Mouse (Mus musculus) yolk sac, embryonic 10.5 days (tissue): ENCODE measurements around the gene Dusp1.
A peak's percentile ranks its signal among the peaks of the same experiment; 100 is the strongest.

Experiments
- DNase-seq: peaks from one replicate; pipeline ENCODE4 v3.0.0-alpha.2; 2017; ENCODE audit warnings: low spot score

Dusp1 gene

GRCm38 (mm10) chr17:26524316-26524715 lies 37.6 kb downstream of the Dusp1 start:
- no peak for DNase-seq

DNA sequence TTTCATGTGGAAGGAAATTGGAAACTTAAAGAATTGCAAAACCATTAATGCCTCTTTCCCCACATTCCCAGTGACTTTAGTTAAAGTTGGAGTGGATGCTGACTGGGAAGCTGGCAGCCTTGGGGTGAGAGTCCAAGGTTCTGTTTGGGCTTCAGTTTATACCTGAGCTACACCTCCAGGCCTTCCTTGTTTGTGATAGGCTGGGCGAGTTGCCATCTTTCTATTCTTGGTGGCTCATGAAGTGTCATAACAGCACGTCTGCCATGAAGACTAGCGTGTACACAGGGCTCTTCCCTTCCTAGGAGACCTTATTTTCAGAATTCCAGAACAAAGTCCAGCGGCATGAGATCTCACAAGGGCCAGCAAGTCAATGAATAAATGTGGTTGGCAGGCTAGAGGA lies 39.2 kb downstream of the Dusp1 start:
- DNase-seq: peak; percentile 32

GRCm38 (mm10) chr17:26518306-26518705 lies 43.6 kb downstream of the Dusp1 start:
- DNase-seq: no peak

DNA sequence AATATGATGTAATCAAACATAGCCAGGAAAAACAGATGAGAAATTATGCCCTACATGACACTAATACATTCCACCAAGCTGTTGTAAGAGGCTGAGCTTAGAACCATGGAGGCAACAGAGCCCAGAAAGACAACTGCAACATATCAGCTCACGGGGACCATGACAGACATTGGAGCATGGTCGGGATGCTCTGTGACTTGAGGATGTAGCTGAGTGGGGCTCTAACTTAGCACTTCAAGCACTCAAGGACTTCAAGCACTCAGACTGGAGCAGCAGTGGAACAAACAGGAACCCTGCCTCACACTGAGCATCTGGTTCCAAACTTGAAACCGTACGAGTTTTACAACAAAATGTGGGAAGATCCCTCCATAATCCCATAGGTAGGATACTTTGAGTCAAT lies 46.3 kb downstream of the Dusp1 start:
- DNase-seq: no peak

DNA sequence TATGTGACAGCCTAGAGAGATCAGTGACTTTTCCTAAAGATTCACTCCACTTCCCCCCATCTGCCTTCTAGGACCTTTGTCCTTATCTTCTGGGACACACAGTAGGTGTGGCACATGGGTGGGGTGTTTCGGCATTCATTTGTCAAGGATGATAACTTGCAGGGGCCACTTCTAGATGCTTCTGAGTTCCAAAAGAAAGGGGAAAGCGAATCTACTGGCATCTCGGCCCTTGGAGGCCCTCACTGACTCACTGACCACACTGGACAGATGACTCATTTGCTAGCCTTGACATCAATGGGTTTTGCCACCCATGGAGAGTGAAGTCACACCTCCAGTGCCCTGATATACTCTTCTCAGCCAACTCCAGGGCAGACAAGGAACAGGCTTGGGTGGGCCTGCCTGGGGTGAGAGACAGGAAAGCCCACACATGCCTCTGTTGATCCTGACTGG lies 47.3 kb downstream of the Dusp1 start:
- DNase-seq: peak; percentile 28

DNA sequence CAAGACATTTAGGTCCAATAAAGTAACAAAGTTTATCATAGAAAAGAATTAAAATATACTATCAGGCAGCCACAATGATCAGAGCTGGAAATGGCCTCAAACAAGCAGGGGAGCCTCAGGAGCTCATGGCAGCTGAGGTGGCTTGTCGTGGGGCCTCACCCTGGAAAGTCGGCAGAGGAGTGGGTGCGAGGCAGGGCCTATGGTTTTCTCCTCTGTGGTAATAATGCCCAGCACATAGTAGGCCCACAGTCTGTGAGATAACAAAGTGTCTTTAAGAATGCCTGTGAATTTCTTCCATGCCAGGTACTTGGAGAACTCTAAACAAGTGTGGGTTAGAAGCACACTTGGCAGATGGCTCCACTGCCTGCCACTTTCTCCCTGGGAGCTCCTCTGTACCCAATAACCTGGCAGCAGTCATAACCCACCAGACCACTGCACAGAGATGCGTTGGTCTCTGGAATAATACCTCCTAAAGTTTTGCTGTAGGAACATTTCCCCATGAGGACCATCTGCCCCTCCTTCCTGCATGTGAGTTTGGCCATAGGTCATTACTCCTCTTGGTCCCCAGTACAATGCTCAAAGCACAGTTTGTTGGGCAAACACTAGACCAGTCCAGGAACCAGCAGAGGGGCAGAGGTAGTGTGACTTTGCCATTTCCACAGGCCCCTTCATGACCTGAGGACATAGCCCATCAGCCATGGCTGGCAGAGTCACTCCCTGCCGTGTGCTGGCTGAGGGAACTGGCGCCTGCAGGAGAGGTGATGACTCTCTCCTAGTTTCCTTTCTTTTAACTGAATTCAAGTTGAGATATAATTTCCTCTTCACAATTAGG lies 48.3 kb downstream of the Dusp1 start:
- no peak for DNase-seq

GRCm38 (mm10) chr17:26512961-26513360 lies 49.0 kb downstream of the Dusp1 start:
- no peak for DNase-seq

- no peak for DNase-seq
Measured at GRCm38 (mm10) chr17:26511816-26512774, 49.8 kb downstream of the Dusp1 start.

DNA sequence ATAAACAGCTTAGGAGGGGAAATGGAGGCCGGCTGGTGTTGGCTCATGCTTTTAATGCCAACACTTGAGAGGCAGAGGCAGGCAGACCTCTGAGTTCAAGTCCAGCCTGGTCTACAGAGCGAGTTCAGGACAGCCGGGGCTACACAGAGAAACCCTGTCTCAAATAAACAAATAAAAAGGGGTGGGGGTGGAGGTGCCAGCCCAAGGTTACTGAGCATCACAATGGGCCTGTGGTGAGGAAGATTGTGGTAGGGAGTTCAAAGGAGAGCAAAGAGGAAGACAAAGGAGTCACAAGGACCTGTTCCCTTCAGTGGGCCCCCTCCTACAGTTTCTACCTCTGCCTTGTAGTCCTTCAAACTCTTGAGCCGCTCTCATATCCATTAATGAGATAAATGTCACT lies 50.7 kb downstream of the Dusp1 start:
- DNase-seq: no peak

DNA sequence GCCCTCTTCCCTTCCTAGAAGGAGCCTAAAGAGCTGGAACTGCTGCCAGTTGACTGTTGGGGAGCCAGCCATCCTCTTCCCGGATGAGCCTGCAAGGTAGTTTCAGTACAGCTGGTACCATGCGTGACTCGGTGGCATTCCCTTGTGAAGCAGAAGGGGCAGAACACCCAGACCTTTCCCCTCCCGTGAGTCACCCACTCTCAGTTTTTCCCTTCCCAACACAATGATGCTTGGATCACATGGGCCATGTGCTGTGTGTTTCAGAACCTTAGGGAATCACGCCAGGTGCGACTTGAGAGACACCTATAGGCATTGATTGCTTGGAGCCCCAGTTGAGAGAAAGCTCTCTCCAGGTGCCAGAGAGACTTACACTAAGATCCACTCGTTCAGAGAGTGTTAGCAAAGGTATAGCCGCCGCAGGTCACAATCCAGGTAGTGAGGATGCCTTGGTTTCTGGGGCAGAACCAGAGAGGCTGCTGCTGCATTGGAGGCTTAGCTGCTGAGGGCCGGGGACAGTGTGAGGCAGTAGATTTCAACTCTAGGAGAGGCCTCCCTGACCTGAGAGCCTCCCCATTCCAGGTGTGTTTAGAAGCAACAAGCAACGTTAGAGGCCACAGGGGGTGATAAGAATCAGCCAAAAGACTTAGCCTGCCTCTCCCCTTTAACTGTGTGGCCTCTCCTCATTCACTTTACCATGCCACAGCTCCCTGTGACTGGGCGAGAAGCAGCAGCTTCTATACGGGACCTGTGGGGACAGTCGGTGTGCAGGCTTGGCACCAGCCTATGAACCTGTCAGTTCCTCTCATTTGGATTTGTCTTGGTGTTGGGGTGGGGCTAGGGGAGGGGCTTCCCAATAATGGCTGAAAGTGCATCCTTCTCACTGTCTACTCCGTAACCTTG lies 51.5 kb downstream of the Dusp1 start:
- DNase-seq: no peak

GRCm38 (mm10) chr17:26508961-26509771 lies 52.8 kb downstream of the Dusp1 start:
- DNase-seq: no peak

DNA sequence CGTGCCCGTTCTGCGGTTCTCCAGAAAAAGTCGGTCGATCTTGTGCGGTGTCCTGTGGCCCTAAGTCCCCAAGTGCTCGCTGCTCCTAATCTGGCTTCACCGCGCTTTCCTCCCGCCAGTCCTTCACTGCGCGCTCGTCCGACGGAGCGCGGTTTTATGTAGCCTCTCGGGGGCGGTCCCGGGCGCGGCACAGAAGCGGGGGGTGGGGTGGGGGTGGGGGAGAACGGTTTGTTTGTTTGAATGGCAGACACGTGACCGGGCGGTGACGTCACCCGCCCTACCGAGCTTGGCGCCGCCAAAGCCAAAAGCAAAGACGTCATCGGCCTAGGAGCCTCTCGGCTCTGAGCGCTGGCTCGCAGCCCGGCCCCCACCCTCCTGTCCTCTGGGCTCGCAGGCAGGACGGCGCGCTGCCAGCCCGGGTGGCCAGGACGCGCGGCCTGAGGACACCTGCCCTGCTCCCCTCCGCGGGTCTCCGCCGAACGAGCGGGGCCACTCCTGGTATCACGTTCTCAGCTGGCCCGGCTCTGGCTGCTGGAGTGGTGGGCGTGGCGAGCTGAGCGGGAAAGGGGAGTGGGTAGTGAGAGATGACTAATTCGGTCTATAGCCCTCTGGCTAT lies 53.5 kb downstream of the Dusp1 start:
- DNase-seq: peak; percentile 97

DNA sequence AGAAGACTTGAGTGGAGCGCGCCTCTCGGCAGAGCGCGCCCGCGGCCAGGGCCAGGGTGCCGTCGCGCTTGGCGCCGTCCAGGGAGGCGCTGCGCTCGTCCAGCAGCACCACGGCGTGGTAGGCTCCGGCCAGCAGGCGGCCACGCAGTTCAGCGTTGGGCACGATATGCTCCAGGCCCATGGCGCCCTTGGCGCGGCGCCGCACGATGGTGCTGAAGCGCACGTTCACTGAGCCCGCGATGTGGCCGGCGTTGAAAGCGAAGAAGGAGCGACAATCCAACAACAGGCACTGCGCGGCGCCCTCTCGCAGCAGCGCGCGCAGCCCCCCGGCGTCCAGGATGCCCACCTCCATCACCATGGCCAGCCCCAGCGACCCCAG lies 54.0 kb downstream of the Dusp1 start:
- no peak for DNase-seq

- DNase-seq: no peak
Measured at GRCm38 (mm10) chr17:26506997-26507871, 54.7 kb downstream of the Dusp1 start.

DNA sequence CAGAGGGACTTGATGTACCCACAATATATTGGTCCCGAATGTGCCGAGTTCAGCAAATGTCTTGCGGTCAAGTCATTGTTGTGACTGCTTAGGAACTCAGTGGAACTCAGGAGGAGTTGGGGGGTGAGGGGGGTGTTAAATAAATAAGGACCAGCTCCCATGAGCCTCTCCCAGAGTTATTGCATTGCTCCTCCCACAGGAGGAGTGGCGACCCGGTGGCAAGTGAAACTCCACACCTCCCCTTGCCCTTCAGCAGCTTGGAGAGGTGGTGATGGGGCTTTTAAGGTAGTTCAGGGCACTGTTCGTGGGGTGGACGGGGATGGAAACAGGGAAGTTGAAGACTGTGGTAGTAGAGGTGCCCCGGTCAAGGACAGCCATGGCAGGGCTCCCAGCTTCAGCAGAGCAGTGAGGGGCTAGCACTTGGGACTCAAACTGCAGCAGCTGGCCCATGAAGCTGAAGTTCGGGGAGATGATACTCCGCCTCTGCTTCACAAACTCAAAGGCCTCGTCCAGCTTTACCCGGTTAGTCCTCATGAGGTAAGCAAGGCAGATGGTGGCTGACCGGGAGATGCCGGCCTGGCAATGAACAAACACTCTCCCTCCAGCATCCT lies 55.8 kb downstream of the Dusp1 start:
- no peak for DNase-seq

DNA sequence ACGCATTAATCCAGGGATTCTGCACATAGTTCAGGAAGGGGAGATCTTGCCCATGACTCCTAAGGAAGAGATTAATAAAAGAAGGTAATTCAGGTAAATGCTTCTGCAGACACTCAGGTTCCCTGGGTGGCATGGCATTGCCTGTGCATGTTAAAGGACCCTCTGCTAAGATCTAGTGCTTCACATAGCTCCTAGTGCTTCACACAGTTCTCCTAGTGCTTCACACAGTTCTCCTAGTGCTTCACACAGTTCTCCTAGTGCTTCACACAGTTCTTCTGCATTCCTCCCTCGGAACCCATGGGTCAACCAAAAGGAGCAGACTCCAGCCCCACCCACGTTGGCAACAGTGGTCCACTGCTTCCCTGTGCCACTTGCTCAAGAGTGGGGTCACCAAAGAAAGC lies 56.7 kb downstream of the Dusp1 start:
- DNase-seq: no peak

DNA sequence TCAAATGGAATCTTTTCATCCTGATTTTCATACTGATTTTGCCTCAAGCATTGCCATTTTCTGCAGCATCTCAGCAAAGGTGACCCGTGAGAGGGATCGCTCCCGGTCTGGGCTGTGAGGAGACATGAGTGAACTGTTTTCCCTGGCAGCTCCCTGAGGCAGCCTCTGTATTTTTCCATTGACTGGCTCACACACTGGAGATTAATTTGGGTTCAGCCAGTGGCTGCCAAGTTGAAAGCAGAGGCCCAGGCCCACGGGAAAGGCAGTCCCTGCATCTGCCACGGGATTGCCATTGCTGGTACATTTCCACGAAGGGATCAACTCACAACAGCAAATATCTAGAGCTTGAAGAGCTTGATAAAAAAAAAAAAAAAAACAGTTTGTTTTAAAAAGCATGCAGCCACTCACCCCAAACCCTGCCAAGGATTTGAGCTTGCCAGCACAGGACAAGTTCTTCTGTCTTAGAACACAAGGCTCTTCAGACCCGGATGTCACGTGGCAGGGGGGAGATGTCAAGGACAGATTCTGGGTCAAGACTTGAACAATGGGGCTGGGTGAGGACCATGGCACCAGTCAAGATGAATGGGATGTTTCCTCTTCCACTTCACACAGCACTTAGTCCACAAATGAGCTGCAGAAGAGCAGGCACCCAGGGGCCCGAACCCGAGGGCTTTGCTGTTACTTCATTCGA lies 57.8 kb downstream of the Dusp1 start:
- no peak for DNase-seq
